Mouse (Mus musculus) ES-E14 (cell line): ENCODE measurements around the gene Epop. TPM values are rescaled to one million over a fixed set of nuclear protein-coding genes. Genes with fewer than 3 reads are reported as not detected.

Experiments
- DNase-seq: peaks from one replicate; pipeline ENCODE4 v3.0.0-alpha.2; 2013; ENCODE audit warnings: low read depth, low spot score
- H3K27ac ChIP-seq: 2 replicates; pipeline ENCODE4 v1.5.1; 2012; ENCODE audit warnings: low read depth, mild to moderate bottlenecking, low read length, moderate library complexity, mixed read lengths; ENCODE audit not compliant: poor library complexity, insufficient read depth, severe bottlenecking
- H3K36me3 ChIP-seq: 2 replicates; pipeline ENCODE4 v1.6.1; 2012; ENCODE audit warnings: mild to moderate bottlenecking, low read length, moderate library complexity, mixed read lengths; ENCODE audit not compliant: control insufficient read depth, poor library complexity, insufficient read depth, severe bottlenecking
- H3K4me1 ChIP-seq, 2 experiments: fragments of 150-350 bp in 1 of 2; sonication (generic) in 1 of 2; 2 replicates each; pipeline ENCODE4 v1.6.1; 2012; ENCODE audit warnings: low read length in 2 of 2, mild to moderate bottlenecking in 1 of 2, mixed read lengths in 1 of 2; ENCODE audit not compliant: control insufficient read depth in 2 of 2, insufficient read depth in 2 of 2, poor library complexity in 1 of 2
- H3K4me3 ChIP-seq, 2 experiments: fragments of 150-350 bp in 1 of 2; sonication (generic) in 1 of 2; 2 replicates each; pipeline ENCODE4 v1.5.1; 2012; ENCODE audit warnings: low read length in 2 of 2, low read depth in 1 of 2, mild to moderate bottlenecking in 1 of 2, mixed read lengths in 1 of 2; ENCODE audit not compliant: insufficient read depth in 1 of 2, poor library complexity in 1 of 2, severe bottlenecking in 1 of 2
- H3K9ac ChIP-seq: 2 replicates; pipeline ENCODE4 v1.6.1; 2012; ENCODE audit warnings: low read depth, mild to moderate bottlenecking, low read length, mixed read lengths; ENCODE audit not compliant: poor library complexity, insufficient read depth, severe bottlenecking
- H3K9me3 ChIP-seq: fragments of 150-350 bp; sonication (generic); 2 replicates; pipeline ENCODE4 v1.6.1; 2012; ENCODE audit warnings: low read depth, mild to moderate bottlenecking, low read length; ENCODE audit not compliant: control insufficient read depth, insufficient read depth
- CHD2 ChIP-seq: IDR thresholded peaks from 2 replicates; pipeline ENCODE4 v1.6.1; 2014; ENCODE audit warnings: mild to moderate bottlenecking, low read depth, low read length, inconsistent platforms
- HCFC1 ChIP-seq: IDR thresholded peaks from 2 replicates; pipeline ENCODE4 v1.6.1; 2012; ENCODE audit warnings: low read length, inconsistent platforms, borderline replicate concordance; ENCODE audit not compliant: insufficient read depth
- MAFK ChIP-seq: IDR thresholded peaks from 2 replicates; pipeline ENCODE4 v1.6.1; 2014; ENCODE audit warnings: mild to moderate bottlenecking, low read depth, low read length, inconsistent platforms; ENCODE audit not compliant: insufficient read depth
- ZC3H11A ChIP-seq: IDR thresholded peaks from 2 replicates; pipeline ENCODE4 v1.6.1; 2012; ENCODE audit warnings: low read depth, mild to moderate bottlenecking, inconsistent platforms, low read length, borderline replicate concordance
- ZNF384 ChIP-seq: IDR thresholded peaks from 2 replicates; pipeline ENCODE4 v1.6.1; 2012; ENCODE audit warnings: low read depth, low read length, inconsistent platforms
- in situ Hi-C, 2 experiments: fragments of 600-800 bp; cut with MboI; formaldehyde crosslinking; loops; one replicate each; pipeline ENCODE4 v1.15.1; 2025; ENCODE audit warnings: low sequenced_read_pairs in 2 of 2, inconsistent platforms in 1 of 2; ENCODE audit not compliant: unreplicated experiment in 2 of 2
- total RNA-seq: library from RNA; depleted of rRNA; stranded (reverse); fragments of 300-350 nt; gene quantifications from 2 replicates; pipeline ENCODE4 v1.2.3, GENCODE M21; 2012

Epop gene
- total RNA-seq, 1 experiment: 109 TPM

DNA sequence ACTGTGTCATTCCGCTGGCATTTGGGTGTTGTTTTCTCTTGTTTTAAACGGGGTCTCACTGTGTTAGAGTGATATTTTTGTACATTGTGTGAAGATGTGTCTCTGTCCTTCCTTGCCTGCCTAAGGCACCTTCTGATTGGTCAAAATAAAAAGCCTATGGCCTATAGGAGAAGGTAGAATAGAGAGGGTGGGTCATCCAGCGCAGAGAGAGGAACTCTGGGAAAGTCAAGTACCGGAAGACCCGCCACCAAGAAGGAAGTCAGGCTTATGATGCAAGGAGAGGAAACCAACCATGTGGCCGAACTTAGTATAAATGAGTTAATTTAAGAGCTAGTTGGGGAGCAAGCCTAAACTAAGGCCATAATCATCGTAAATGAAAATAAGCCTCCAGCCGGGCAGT is 30.4 kb downstream of the Epop start:
- in situ Hi-C loops: no loop called here
- peak overlapping the region; percentile 85 for H3K27ac ChIP-seq
- H3K36me3 ChIP-seq: no peaks in the 10 kb centered on the region
- no peak for TF ChIP-seq HCFC1
- no peak for TF ChIP-seq MAFK
- no peak for TF ChIP-seq CHD2
- TF ChIP-seq ZNF384: no peak
- no peak for TF ChIP-seq ZC3H11A
- no peaks in the 10 kb centered on the region for H3K9me3 ChIP-seq
- DNase-seq: peak; percentile 72
- peak overlapping the region; percentile 86 for H3K9ac ChIP-seq
- H3K4me1 ChIP-seq: peaks cover 4 to 13% of the 10 kb centered on the region in 2 experiments; a peak in 3 of 4 replicates
- peak overlapping the region; percentile 72 to 89 for H3K4me3 ChIP-seq

DNA sequence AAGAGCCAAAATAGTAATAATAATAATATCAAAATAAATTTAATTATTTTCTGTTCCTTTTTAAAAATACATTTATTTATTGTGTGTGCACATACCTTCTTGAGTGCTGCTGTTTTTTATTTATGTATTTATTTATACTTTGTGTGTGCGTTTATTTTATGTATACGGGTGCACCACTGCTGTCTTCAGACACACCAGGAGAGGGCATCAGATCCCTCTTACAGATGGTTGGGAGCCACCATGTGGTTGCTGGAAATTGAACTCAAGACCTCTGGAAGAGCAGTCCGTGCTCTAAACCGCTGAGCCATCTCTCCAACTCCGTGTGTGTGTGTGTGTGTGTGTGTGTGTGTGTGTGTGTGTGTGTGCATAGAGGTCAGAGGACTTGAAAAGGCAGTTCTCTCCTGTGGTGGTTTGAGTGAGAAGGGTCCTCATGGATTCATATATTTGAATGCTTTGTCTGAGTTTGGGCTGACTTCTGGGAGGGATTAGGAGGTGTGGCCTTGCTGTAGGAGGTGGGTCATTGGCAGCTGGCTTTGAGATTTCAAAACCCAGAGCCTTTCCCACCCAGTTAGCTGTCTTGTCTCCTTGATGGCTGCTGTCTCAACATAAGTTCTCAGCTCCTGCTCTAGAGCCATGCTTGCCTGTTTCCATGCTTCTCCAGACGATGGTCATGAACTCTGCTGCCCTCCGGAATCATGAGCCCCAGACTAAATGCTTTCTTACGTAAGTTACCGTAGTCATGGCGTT is 31.4 kb downstream of the Epop start:
- Histone ChIP-seq H3K9me3 (no peaks in the 10 kb centered on the region), H3K36me3 (no peaks in the 10 kb centered on the region), H3K9ac (peak overlapping the region; percentile 86), H3K27ac (peak overlapping the region; percentile 85), H3K4me1 (peaks cover 6 to 7% of the 10 kb centered on the region in 2 experiments; a peak in 3 of 4 replicates), H3K4me3 (peak overlapping the region; percentile 72 to 89)
- in situ Hi-C loops: no loop called here
- peak; percentile 79 for DNase-seq
- TF ChIP-seq ZC3H11A (no peak), HCFC1 (no peak), CHD2 (no peak; the same call in 1 of the 2 replicates), ZNF384 (no peak), MAFK (no peak)

DNA sequence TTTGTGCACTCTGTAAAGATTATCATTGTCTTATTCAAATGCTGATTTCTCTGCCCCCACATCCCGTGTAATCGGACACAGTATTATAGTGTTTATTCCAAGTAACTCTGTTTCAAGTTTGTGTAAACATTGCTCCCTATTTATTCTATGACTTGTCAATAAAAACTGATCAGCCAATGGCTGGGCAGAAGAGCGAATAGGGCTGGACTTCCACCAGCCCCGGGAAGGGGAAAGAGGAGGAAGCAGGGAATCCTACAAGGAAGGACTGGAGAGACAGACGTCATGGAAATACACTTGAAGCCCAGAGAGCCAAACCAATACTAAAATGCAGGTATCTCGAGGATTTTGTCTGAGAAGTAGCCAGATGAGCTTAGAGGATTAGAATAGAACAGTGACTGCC is 35.4 kb downstream of the Epop start:
- TF ChIP-seq ZC3H11A: no peak
- TF ChIP-seq CHD2: no peak
- no peak for TF ChIP-seq HCFC1
- TF ChIP-seq ZNF384: no peak
- TF ChIP-seq MAFK: no peak
- Histone ChIP-seq H3K9ac (no peak overlapping the region), H3K4me3 (peak overlapping the region in 1 of 2 experiments; percentile 58; a peak in 2 of 4 replicates), H3K27ac (no peak overlapping the region), H3K4me1 (peaks cover 1 to 3% of the 10 kb centered on the region in 2 experiments; a peak in 1 of 4 replicates), H3K9me3 (no peaks in the 10 kb centered on the region), H3K36me3 (no peaks in the 10 kb centered on the region)
- in situ Hi-C loops: no loop called here
- DNase-seq: no peak

DNA sequence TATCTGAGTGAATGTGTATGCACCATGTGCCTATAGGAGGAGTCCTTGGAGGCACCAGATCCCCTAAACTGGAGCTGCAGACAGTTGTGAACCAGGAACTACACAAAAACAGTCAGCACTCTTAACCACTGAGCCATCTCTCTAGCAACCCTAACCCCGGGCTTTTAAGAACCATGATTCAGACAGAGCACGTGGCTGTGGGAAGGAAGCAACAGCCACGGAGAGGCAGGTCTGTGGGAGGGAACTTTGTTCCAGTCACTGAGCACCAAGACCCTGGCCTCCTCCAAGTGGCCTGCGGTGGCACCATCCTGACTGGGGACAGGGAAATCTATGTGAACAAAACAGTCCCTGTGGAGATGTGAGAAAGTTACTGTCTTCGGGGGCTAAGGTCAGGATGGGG is 37.6 kb downstream of the Epop start:
- Histone ChIP-seq H3K36me3 (no peaks in the 10 kb centered on the region), H3K9me3 (no peaks in the 10 kb centered on the region), H3K9ac (no peak overlapping the region), H3K27ac (no peak overlapping the region), H3K4me1 (peaks cover 1 to 4% of the 10 kb centered on the region in 2 experiments; a peak in 1 of 4 replicates), H3K4me3 (no peak overlapping the region)
- in situ Hi-C loops: no loop called here
- TF ChIP-seq CHD2: no peak
- no peak for TF ChIP-seq HCFC1
- TF ChIP-seq MAFK: no peak
- no peak for TF ChIP-seq ZC3H11A
- no peak for TF ChIP-seq ZNF384
- DNase-seq: no peak
